Mouse (Mus musculus) urinary bladder, postnatal 36 days (tissue): ENCODE data around the gene Actrt3.
A peak's percentile ranks its signal among the peaks of the same experiment; 100 is the strongest.

Experiments used
- DNase-seq, 2 experiments: peaks; one replicate each; pipeline ENCODE4 v3.0.0; 2022; ENCODE audit warnings: low spot score in 2 of 2, mixed read lengths in 1 of 2

The Actrt3 gene

DNA sequence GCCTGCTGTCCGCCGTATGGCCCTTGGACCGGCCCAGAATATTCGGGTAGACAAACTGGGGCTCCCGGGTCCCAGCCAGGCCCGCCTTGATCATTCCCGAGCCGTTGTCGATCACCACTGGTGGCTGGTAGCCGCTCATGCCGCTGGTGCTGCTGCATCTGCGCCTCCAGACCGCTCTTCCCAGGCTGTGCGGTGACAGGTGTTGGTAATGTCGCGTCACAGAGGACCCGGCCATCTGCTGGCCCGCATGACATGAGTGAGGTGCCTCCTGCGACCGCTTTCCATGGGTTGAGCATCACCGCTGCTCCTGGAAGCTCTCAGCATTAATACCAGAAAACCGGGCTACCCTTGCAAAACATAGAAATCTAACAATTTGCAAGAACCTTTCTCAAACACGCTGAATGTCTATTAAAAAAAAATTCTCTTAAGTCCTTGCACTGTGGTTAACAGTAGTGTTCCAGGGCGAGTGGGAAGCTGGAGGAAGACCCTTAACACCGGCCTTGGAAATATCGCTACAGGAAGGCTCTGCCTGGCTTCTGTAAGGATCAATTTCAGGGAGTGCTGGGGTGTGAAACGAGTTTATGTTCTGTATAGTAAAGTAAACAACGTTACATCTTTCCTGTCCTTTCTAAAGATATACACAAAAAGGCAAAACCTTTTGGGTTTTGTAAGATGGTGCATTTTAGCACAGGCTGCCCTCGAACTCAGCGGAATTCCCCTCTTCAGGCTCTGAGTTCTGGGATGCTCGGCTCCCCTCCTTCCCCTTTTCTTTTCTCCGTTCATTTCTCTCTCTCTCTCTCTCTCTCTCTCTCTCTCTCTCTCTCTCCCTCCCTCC, at the start of gene Actrt3:
Gene Actrt3 (minus strand): TSS at position 229 of the 835 bp plus-strand sequence.
- no peak for DNase-seq

DNA sequence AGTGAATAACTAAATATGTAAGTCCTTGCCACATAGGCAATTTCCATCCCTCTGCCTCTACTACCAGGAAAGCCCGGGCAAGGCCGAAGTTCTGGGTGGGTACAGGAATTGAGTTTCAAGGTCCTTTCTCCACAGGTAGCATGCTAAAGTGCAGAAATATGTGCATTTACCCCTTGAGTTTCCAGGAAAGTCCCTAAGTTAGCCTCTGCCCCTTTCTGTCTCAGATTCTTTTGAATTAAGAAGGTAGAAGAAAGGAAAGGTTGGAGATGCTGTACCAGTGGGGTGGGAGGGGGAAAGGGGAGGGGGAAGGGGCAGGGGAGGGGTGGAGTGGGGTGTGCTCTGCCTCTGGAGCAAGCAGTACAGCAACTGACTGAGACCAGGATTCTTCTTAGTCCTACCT, 48.7 kb upstream of the Actrt3 start:
- DNase-seq = no peak

DNA sequence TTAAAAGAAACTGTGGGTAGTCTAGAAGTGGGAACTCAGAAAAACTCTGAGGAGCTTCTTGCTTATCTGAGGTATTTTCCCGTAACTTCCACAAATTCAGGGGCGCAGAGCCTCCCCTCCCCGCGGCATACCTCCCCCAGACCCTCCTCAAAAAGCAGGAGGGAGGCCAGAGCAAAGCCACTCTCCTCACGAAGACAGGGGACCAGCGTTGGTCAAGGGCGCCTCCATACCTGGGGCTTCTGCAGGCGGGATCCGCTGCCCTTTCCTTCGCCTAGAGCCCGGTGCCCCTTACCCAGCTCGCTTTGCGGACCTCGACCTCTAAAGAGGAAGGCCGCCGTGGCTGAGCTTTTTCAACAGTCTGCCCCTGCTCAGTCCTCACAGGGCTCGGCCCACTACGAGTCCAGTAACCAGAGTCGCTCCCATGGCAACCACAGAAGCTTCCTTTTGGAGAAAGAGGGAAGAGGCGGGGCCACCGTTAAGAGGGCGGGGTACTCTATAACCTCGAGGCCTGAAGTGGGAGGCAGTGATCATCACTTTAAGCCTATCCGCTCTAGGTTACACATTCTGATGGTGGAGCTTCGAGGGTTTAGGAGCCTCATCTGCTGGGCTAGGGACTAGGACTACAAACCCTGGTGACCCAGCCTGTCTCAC, 47.8 kb upstream of the Actrt3 start, which contains the start of gene Lrrc34:
Gene Lrrc34 (minus strand): TSS at position 430 of the 651 bp plus-strand sequence.
- DNase-seq = peak in 1 of 2 experiments; percentile 23

DNA sequence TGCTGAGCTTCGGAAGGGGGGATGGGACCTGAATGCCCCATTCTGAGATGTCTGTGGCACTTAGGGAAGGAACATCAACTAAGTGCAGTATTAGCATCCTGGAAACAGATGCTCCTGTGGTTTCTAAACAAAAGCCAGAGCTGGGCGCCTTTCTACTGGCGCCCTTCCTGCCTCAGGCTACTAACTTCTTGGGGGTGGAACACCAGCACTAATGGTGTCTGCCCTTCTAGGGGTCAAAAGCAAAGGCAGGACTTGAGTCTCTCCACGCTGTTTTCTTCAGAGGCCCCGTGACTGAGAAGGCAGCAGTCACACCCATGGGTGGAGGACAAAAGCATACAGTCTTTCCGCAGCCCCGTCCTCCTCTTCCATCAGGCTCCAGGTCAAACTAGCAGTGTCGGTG, 47.0 kb upstream of the Actrt3 start:
- no peak for DNase-seq

DNA sequence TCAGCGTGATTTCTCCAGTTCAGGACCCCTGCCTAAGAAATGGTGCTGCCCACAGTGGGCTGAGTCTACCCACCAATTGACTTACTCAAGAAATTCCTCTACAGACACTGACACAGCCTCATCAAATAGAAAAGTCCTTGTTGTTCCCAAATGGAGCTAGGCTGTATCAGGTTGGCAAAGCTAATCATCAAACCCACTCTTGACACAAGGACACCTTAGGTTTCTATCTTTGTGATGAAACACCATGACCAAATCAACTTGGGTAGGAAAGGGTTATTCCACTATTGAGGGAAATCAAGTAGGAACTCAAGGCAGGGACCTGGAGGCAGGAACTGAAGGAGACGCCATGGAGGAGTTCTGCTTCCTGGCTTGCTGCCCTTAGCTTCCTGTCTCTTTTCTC, 44.5 kb upstream of the Actrt3 start, which contains the start of gene Lrriq4:
Gene Lrriq4 (plus strand): TSS at position 301 of the 400 bp plus-strand sequence.
- no peak for DNase-seq

DNA sequence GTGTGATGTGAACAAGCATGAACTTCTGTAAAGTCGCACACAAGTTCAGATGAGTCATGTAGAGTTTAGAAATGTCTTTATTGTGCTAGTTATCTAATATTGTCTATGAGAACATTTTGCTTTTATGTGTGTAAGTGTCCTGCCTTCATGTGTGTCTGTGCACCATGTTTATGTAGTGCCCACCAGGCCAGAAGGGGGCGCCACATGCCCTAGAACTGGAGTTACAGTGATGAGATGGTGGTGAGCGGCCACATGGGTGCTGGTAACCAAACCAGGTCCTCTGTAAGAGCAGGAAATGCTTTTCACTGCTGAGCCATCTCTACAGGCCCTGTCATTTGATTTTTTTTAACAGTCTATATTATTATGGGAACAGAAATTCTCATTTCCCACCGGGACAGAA, 35.9 kb upstream of the Actrt3 start:
- DNase-seq = no peak

DNA sequence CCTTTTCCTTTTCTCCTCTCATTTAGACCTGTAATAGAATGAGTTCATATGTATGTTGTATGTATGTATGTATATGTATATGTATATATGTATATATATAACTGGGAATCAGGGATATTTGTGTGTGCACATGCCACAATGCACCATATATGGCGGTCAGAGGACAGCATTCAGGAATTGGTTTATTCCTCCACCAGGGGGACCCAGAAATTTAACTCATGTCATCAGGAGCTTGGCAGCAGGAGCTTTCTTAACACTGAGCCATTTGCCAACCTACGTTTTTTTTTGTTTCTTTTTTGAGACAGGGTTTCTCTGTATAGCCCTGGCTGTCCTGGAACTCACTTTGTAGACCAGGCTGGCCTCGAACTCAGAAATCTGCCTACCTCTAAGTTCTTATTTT, 33.9 kb upstream of the Actrt3 start:
- DNase-seq = no peak

DNA sequence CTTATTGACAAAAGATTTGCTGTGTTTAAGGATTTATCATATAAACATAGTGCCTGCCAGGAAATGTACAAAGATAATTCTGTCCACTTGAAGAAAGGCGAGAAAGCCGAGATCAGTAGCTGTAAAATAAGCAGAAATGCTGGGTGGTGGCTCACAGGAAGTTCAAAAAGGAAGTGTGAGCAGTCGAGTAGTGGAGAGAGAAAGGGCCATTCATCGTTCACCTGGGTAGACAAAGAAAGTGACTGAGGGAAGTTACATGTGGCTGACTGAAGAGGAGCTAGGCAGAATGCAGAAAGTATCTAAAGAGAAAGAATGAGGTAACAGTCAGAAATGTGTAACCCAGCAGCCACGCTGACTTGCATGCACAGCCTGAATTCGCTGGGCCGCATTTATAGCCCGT, 20.4 kb upstream of the Actrt3 start:
- DNase-seq = no peak

DNA sequence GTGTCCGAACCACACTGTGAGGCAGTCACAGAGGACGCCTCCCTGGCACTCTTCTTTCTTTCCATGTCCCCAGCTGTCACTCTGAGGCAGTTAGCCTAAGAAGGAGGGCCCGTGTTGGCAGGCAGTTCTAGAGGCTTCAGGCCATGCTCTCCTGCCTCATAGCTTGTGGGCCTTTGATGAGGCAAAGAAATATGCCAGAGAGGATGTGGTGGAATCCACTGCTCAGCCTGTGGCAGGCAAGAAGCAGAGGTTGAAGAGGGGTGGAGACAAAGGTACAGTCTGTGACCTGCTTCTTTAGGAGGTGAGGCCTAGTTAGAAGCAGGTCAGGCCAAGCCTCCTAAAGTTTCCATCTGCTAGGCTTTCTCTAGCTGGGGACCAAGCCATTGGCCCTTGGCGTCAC, 11.2 kb upstream of the Actrt3 start:
- no peak for DNase-seq

DNA sequence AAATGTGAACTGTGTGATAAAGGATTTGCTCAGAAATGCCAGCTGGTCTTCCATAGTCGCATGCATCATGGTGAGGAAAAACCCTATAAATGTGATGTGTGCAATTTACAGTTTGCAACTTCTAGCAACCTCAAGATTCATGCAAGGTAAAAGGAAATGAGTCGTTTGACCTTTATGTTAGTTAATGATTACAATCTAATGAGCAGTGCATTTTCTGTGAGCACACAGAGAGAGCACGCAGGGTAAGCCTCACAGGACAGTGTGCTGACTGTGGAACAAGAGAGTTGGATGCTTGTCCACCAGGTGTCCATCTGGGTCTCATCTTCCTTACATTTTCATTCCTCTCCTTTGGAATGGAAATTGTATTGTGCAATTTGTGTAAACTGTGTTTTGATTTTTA, 9.3 kb upstream of the Actrt3 start:
- DNase-seq = no peak

DNA sequence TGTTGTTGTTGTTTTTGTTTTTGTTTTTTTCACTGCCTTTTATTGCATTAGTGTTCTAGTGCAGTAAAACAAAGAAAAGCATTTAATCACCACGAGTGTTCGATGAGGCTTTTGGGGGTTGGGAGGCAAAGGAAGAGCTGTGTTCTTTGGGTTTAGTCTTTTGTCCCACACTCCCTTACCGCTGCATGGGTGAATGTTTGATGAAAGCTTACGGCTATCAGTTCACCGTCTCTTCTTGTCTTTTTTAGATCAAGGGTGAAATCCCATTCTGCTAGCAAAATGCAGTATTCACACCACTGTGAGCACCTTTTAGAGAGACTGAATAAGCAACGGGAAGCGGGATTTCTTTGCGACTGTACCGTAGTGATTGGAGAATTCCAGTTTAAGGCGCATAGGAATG, 3.5 kb upstream of the Actrt3 start:
- no peak for DNase-seq

DNA sequence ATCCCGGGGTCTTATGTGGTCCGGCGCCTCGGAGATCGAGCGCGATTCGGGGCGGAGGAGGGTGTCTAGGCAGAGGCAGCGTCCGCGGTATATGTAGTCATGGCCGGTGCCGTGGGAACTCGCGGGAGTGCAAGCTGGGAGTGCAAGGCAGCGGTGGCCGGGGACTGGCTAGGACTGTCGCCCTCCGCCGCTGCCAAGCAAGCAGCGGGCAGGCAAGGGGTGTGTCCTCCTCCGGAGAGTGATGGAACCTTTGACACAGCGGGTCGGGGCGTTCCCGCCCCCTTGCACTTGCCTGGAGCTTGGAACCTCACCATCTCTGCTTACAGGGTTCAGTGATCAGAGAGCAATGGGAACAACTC, 3.0 kb upstream of the Actrt3 start:
- peak in 1 of 2 experiments; percentile 69 for DNase-seq

DNA sequence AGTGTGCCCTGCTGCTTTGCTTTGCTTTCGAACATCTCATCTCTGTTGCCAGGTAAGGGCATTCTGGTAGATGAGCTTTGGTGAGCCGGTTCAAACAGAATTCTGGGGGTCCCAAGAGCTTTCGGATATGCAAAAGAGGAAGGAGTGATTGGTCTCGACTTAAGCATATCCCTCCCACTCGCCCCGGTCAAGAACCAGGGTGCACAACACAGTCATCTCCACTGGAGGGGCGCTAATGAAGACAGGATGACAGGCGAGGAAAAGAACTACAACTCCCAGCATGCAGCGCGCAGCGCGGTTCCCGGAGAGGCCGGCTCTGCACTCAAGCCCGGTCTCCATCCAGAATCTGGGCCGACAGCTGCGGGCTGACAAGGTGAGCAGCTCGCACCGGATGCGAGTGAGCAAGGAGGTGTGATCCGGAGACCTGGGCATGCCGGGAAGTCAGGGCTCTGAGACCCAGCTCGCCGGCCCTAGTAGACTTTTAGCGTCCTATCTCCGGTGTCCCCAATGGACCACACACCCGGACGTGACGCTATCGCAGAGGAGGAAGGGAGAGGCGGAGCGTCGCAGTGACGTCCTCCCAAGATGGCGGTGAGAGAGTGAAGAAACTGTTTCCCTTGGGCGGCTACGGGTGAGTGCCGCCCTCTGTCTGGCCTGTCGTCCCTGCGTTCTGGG, 2.5 kb upstream of the Actrt3 start, which contains the start of gene Mynn:
Gene Mynn (plus strand): TSS at position 1 of the 675 bp plus-strand sequence.
- peak; percentile 95 to 97 for DNase-seq

DNA sequence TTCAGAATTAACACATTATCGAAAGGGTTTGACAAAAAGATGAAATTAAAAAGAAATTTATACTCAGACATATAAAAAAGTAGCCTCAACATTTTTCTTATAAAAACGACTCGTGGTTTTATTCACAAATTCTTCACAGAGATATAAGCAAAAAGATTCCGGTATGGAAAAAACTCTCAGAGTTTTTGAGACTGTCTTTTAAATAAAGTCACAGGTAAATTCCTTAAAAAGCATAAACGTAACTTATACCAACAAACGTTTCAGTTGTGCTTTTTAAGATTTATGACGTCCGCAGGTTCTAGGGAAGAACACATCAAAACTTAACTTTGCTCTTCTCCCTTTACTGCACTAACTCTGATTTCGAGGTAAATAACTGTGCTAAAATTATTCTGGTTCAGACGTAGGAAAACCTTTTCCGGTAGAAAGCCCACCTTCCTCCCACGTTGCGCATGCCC, 1.9 kb upstream of the Actrt3 start:
- DNase-seq = no peak

DNA sequence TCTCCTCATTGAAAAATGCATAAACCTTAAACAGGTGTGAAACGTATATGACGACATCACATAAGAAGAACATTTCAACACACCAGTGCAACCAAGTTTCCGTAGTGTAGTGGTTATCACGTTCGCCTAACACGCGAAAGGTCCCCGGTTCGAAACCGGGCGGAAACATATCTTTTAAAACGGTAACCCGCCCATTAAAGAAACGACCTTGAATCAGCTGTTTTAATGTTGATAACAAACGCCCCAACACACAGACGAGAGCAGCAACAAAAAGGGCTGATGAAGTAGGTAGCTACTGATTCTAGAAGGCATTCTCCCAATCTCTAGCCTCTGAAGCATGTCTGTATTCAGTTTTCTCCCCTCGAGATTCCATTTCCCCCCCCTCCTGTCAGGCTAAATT, 1.4 kb upstream of the Actrt3 start:
- DNase-seq = peak; percentile 80 to 82

DNA sequence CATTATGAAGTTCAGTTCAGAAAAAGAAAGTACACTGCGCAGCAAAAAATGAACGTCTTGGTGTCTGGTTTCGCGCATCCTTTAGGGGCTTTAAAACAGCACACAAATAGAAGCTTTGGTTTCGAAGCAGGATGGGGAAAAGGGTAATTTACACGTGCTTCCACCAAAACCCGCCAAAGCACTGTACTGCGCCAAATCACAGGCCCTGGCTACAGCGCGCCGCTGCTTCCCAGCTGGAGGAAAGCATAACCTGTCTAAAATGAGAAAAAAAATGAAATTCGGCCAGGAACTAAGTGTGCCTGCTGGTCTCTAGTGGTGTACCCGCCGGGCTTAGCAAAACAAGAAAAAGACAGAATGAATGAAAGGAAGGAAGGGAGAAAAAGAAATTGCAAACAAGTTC, 978 bp upstream of the Actrt3 start:
- no peak for DNase-seq

DNA sequence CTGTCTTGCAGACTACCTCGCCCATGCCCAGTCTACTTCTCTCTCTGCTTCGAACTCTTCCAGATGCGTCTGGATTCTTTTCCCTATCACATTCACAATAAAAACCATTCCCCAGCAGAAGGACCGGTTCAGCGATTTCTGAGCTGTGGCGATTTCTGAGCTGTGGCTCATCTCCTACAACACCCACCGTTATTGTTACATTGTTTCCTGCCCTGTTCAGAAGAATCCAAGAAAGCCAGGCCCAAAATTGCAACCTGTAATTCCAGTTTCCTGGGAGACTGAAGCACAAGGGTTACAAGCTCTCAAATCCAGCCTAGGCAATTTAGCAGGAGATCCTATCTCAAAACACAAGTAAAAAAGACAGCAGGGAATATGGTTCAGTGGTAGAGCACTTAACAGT, 2.5 kb downstream of the Actrt3 start:
- DNase-seq = no peak

DNA sequence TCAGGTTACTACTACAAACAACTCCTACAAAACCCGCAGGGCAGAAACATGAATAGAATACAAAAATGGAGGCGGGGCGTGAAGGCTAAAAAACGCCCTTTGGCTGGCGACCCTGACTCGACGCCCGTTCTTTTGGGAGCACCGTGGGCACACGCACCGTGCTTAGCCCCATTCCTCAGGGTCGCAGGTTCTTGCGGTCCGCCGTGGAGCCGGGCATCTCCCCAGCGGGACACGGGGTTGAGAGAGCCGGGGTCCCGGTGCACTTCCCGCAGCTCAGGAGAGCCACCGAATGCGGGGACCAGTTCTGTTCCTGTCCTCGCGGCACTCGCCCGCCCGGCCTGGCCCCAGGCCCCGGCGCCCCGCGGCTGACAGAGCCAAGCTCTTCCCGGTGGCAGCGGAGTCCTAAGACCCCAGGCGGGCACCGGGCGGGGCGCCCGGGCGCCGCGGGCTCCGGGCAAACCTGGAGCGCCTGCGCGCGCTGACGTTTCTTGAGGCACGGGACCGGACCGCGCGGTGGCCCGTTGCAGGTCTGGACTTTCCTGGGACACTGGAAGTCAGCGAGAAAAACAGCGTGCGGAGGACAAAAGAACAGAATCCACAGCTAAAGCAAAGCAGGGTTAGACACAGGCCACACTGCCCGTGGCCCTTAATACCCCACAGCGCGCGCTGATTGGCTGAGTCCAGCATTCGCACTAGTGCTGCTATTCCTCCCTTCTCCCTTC, 4.5 kb downstream of the Actrt3 start:
- DNase-seq = peak in 1 of 2 experiments; percentile 29

DNA sequence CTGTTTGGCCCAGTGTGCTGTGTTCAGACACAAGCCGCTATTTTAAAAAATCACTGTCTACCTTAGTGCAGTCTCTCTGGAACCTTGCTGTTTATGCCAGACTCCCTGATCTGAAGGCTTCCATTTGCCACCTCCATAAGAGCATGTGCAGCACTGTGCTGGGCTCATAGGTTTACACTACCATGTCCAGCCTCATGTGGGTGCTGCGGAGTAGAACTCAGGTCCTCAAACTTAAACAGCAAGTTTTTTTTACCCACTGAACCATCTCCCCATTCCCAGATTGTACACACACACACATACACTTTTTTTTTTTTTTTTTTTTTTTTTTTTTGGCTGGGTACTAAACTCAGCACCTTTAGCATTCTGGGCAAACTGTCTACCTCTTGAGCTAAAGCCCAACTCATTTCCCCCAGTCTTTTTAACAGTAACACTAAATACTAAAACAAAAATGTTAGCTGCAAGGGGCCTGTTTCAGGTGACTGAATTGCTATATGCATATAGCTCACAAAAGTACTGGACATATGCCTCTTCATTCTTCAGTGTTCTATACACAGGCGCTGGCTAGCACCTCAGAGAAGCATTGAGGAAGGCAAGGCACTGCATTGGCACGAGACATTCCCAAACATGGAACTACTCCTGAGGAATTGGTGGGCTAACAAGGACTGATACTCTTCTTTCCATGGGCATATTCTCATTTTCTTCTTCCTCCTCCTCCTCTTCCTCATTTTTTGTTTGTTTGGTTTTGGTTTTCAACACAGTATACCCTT, 5.8 kb downstream of the Actrt3 start:
- DNase-seq = no peak

DNA sequence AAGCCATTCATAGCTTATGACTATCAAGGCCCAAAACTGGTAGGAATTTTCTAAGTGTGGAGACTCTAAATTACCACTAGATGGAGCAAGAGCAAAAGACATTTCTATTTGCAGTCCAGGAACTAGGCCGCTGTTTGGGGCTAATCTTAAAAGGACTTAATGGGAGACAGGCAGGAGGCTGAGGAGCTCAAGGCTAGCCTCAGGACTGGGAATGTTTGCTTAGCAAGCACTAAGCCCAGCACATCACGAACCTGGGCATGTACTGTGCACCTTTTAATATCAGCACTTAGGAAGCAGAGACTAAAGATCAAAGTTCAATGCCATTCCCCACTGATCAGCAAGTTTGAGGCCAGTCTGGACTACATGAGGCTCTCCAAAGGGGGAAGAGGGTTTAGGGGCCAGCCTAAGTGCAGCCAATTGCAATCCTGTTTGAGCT, 7.3 kb downstream of the Actrt3 start:
- DNase-seq = no peak

DNA sequence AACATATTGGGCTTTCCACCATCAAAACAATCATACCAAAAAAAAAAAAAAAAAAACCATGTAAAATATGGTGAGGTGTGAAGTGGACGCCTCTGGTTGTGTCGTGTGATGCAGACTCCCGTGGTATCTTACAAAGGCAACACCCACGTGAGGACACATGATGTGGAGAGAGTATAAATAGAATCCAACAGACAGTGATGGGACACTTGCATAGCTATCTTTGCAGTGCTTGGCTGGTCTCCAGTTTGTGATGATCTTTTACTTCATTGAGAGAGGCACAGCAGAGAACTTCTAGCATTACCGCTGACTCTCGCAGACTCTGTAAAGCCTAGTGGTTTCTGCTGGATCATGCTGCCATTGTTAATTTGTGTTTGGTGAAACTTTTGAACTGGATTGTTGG, 10.9 kb downstream of the Actrt3 start:
- DNase-seq = no peak
